Mouse (Mus musculus) midbrain, embryonic 14.5 days (tissue): ENCODE measurements around the gene Prrc2c. TPM values are rescaled to one million over a fixed set of nuclear protein-coding genes. Genes with fewer than 3 reads are reported as not detected.
"Not testable (repeated sequence)": the region's sequence is repeated elsewhere in the genome, so short reads cannot be mapped to it uniquely, and the experiment has no call there.

Experiments used
- ATAC-seq: fragments of 200-750 bp; cut with Nextera tagmentation; 2 replicates; pipeline ENCODE4 v1.8.0; 2017; ENCODE audit warnings: moderate number of reproducible peaks, moderate library complexity; ENCODE audit not compliant: low FRiP score, low TSS enrichment
- DNase-seq: peaks from one replicate; pipeline ENCODE4 v3.0.0-alpha.2; 2015
- H3K27ac ChIP-seq: fragments of 300-500 bp; sonication (generic); replicated peaks from 2 replicates; pipeline ENCODE4 v1.5.1; 2014; ENCODE audit warnings: mild to moderate bottlenecking, low read depth, low read length, moderate library complexity
- H3K27me3 ChIP-seq: fragments of 300-500 bp; sonication (generic); 2 replicates; pipeline ENCODE4 v1.6.1; 2014; ENCODE audit warnings: low read length, control low read depth, mixed read lengths; ENCODE audit not compliant: control insufficient read depth, insufficient read depth
- H3K36me3 ChIP-seq: fragments of 300-500 bp; sonication (generic); 2 replicates; pipeline ENCODE4 v1.6.1; 2014; ENCODE audit warnings: low read length, control low read depth; ENCODE audit not compliant: control insufficient read depth, insufficient read depth
- H3K4me1 ChIP-seq: fragments of 300-500 bp; sonication (generic); 2 replicates; pipeline ENCODE4 v1.6.1; 2014; ENCODE audit warnings: mild to moderate bottlenecking, antibody characterized with exemption, low read length, control low read depth; ENCODE audit not compliant: control insufficient read depth, insufficient read depth
- H3K4me2 ChIP-seq: fragments of 300-500 bp; sonication (generic); 2 replicates; pipeline ENCODE4 v1.6.1; 2014; ENCODE audit warnings: mild to moderate bottlenecking, low read length, moderate library complexity
- H3K4me3 ChIP-seq: fragments of 300-500 bp; sonication (generic); replicated peaks from 2 replicates; pipeline ENCODE4 v1.5.1; 2014; ENCODE audit warnings: low read depth, low read length
- H3K9ac ChIP-seq: fragments of 300-500 bp; sonication (generic); replicated peaks from 2 replicates; pipeline ENCODE4 v1.6.1; 2014; ENCODE audit warnings: mild to moderate bottlenecking, low read length, moderate library complexity
- H3K9me3 ChIP-seq: fragments of 300-500 bp; sonication (generic); 2 replicates; pipeline ENCODE4 v1.6.1; 2016; ENCODE audit warnings: low read length, control low read depth, mixed read lengths; ENCODE audit not compliant: control insufficient read depth
- WGBS: fragments of 180-500 bp; shearing (Covaris S2); extraction: QIAGEN DNeasy Blood & Tissue Kit; methylation state at CpG from one replicate; pipeline ENCODE4 v1.1.7; 2014; 5-methylcytosine and 5-hydroxymethylcytosine counted together
- microRNA-seq: library from miRNA; unstranded; fragments of <30 nt; microRNA quantifications from one replicate; pipeline ENCODE4, GENCODE M21; 2016
- polyA plus RNA-seq: library from polyadenylated mRNA; unstranded; fragments of >200 nt; fragmentation: Nextera tagmentation; extraction: Ambion mirVana; gene quantifications from 2 replicates; pipeline ENCODE4 v1.2.1, GENCODE M21; 2014

Prrc2c gene
- polyA plus RNA-seq, 1 experiment from 2014 or later, result 165 TPM

DNA sequence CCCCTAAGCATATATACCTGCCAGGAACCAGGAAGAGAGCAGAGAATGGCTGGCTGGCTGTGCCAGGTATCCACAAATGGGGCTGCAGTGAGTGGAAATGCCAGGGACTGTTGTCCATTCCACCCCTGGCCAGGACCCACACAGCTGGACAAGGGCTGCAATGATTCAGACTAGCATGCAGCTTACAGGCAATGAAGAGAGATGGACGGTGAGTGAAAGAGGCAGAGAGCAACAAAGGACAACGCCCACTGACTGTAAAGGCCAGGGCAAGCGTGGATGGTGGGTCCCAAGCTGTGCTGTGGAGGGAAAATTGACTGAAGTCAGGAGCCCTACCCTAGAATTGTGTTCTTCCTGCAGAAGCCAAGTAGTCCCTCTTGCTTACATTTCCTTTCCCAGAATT, 103.8 kb downstream of the Prrc2c start:
- DNase-seq (no peak), ATAC-seq (no peak)
- WGBS, result 74% methylated on average over 3 of the region's 3 CpGs
- Histone ChIP-seq H3K27me3 (no peaks in the 10 kb centered on the region), H3K36me3 (no peaks in the 10 kb centered on the region), H3K9me3 (no peaks in the 10 kb centered on the region), H3K27ac (no peak overlapping the region), H3K9ac (no peak overlapping the region), H3K4me2 (no peak overlapping the region), H3K4me3 (no peak overlapping the region), H3K4me1 (no peaks in the 10 kb centered on the region)

DNA sequence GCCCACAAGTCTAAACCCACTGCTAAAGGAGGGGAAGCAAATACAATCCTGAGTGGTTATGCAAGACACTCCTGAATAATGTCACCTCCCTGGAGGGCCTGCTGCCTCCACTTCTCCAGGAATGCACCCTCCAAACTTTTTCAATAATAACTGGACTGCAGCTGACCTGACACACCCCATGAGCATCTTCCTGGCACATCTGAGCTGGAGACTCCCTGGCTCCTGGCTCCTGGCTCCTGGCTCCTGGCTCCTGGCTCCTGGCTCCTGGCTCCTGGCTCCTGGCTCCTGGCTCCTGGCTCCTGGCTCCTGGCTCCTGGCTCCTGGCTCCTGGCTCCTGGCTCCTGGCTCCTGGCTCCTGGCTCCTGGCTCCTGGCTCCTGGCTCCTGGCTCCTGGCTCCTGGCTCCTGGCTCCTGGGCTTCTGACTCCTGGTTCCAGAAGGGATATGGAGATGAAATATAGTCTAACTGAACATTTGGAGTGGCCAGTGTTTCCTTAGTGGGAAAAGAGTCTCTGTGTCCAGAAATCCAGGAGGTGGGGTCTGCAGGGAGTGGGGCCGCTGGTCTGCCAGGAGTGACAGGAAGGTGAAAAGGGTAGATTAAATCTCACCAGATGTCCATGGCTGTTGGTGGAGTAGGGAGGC, 104.9 kb downstream of the Prrc2c start:
- H3K4me1 ChIP-seq, H3K4me2 ChIP-seq, H3K36me3 ChIP-seq, H3K4me3 ChIP-seq, H3K9ac ChIP-seq, DNase-seq, H3K27ac ChIP-seq, H3K9me3 ChIP-seq, ATAC-seq, H3K27me3 ChIP-seq: not testable (repeated sequence)
- 82% methylated on average over 1 of the region's 1 CpGs for WGBS

DNA sequence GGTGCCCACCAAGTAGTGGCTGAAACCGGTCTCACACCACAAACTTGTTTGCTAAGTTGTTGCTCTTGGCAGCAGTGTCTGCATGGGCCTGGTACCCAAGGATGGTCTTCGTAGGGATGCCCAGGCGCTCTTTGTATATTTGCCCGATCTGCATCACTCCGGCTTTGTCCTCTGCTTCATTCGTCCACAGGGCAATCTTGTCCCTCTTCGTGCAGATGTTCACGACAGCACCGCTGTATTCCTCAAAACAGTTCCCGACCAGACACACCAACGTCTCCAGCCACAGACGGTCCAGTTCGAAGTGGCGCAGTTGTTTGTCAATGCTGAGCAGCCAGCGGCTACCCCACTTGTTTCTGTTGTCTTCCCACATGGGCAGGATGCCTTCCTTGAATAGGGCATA, 112.0 kb downstream of the Prrc2c start:
- not testable (repeated sequence) for H3K4me1 ChIP-seq, ATAC-seq, H3K27ac ChIP-seq, DNase-seq, H3K9ac ChIP-seq, H3K4me3 ChIP-seq, H3K9me3 ChIP-seq, H3K36me3 ChIP-seq, H3K27me3 ChIP-seq, H3K4me2 ChIP-seq
- WGBS, result 95% methylated on average over 15 of the region's 15 CpGs

DNA sequence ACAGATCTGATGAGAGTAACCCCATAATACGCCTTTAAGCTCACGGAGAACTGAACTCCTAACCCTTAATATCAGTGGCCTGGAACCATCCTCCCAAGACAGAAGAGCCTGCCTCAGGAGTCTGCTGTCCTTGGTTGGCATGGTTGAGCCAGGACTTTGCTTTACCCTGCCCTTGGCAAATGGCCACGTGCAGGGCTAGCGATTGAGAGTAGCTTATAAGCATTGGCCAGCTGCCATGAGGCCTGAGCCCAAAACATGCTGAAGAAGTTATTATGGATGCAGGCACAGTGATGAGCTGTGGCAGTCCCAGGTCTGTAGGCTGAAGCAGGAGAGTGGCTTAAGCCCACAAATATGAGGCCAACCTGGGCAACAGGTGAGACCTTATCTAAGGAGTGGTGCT, 112.5 kb downstream of the Prrc2c start:
- not testable (repeated sequence) for H3K36me3 ChIP-seq, H3K27me3 ChIP-seq, H3K4me3 ChIP-seq, ATAC-seq, H3K9me3 ChIP-seq, H3K27ac ChIP-seq, H3K9ac ChIP-seq, H3K4me2 ChIP-seq, DNase-seq, H3K4me1 ChIP-seq
- WGBS, result 90% methylated on average over 4 of the region's 4 CpGs

- Histone ChIP-seq H3K27ac (no peak overlapping the region), H3K4me1 (no peaks in the 10 kb centered on the region), H3K4me3 (no peak overlapping the region), H3K9me3 (no peaks in the 10 kb centered on the region), H3K36me3 (no peaks in the 10 kb centered on the region), H3K27me3 (no peaks in the 10 kb centered on the region), H3K4me2 (no peak overlapping the region), H3K9ac (no peak overlapping the region)
- WGBS, result 64% methylated on average over 7 of the region's 7 CpGs
- DNase-seq (no peak), ATAC-seq (no peak)
These were observed 115.1 kb downstream of the Prrc2c start for GRCm38 (mm10) chr1:162625229-162625628.

- ATAC-seq (no peak), DNase-seq (no peak)
- no peaks in the 10 kb centered on the region for H3K27me3 ChIP-seq
- no peaks in the 10 kb centered on the region for H3K9me3 ChIP-seq
- no peak overlapping the region for H3K4me2 ChIP-seq
- H3K36me3 ChIP-seq, result no peaks in the 10 kb centered on the region
- H3K4me3 ChIP-seq, result no peak overlapping the region
- H3K9ac ChIP-seq, result no peak overlapping the region
- WGBS, result 49% methylated on average over 4 of the region's 4 CpGs
- no peaks in the 10 kb centered on the region for H3K4me1 ChIP-seq
- H3K27ac ChIP-seq, result no peak overlapping the region
These were observed 116.5 kb downstream of the Prrc2c start for GRCm38 (mm10) chr1:162623895-162624294.

Small RNA genes lying within 50 kb of the gene (microRNA-seq; reads per million reads assigned to microRNA genes)
- not detected for gene Gm27616

Other genes with a start within 250 kb of the Prrc2c start
- gene Mettl13, start 192.0 kb downstream of the Prrc2c start, polyA plus RNA-seq, result 12.7 and 15.1 TPM in 2 replicates
- 71.3 and 72.0 TPM in 2 replicates for gene Vamp4, start 170.0 kb downstream of the Prrc2c start, polyA plus RNA-seq
- gene Myoc, start 101.4 kb downstream of the Prrc2c start, polyA plus RNA-seq, result 0.13 TPM in 1 of 2 replicates, not detected in the other
- gene Myocos, start 82.3 kb downstream of the Prrc2c start, polyA plus RNA-seq, result not detected in 2 replicates
- gene Fmo4, start 73.4 kb upstream of the Prrc2c start, polyA plus RNA-seq, result 0.27 and 0.33 TPM in 2 replicates
- gene Fmo1, start 126.1 kb upstream of the Prrc2c start, polyA plus RNA-seq, result 15.7 and 29.0 TPM in 2 replicates
- not detected in 2 replicates for gene Fmo2, start 158.2 kb upstream of the Prrc2c start, polyA plus RNA-seq
- gene Fmo6, start 197.0 kb upstream of the Prrc2c start, polyA plus RNA-seq, result not detected in 2 replicates
- not detected in 2 replicates for gene Fmo3, start 244.0 kb upstream of the Prrc2c start, polyA plus RNA-seq